Mouse (Mus musculus) cerebellum, adult 2 months (tissue): ENCODE measurements around the gene Adat1.

Experiments used
- CTCF ChIP-seq: fragments of 200-500 bp; IDR thresholded peaks from 2 replicates; pipeline ENCODE4 v1.5.1; 2011; ENCODE audit warnings: low read depth, mild to moderate bottlenecking, control low read depth, low read length, moderate library complexity, borderline replicate concordance; ENCODE audit not compliant: insufficient read depth
- POLR2A ChIP-seq: fragments of 200-500 bp; IDR thresholded peaks from 2 replicates; pipeline ENCODE4 v1.6.1; 2011; ENCODE audit warnings: low read length, control low read depth, borderline replicate concordance; ENCODE audit not compliant: insufficient read depth

DNA sequence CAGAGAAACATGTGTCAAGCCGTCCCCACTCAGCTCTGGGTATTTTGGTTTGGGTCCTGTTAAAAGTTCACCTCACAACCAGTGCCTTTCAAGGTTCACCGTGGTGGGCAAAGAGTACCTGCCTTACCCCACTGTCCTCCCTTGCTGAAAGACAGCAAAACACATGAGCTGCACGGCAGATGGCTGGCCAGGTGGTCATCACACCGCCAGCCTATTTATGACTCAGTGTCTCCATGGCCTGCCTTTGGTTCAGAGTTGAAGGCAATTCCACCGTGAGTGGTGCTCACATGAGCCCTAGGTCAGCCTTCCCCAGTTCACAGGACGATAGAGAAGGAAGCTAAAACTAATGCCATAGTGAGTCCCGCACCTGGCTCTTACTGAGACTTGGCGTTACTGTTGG lies 44.1 kb downstream of the Adat1 start:
- TF ChIP-seq CTCF (no peak), POLR2A (no peak)
